Mouse (Mus musculus) midbrain, embryonic 16.5 days (tissue): ENCODE data around the gene Usp47. TPM values are rescaled to one million over a fixed set of nuclear protein-coding genes. Genes with fewer than 3 reads are reported as not detected.
A peak's percentile ranks its signal among the peaks of the same experiment; 100 is the strongest.

ENCODE experiments used
- ATAC-seq: fragments of 200-750 bp; cut with Nextera tagmentation; 2 replicates; pipeline ENCODE4 v1.8.0; 2017; ENCODE audit warnings: moderate TSS enrichment
- H3K27ac ChIP-seq: fragments of 300-500 bp; sonication (generic); 2 replicates; pipeline ENCODE4 v1.5.1; 2014; ENCODE audit warnings: mild to moderate bottlenecking, low read length, mixed read lengths
- H3K27me3 ChIP-seq: fragments of 300-500 bp; sonication (generic); 2 replicates; pipeline ENCODE4 v1.6.1; 2014; ENCODE audit warnings: low read depth, low read length, mixed read lengths; ENCODE audit not compliant: control insufficient read depth, insufficient read depth
- H3K36me3 ChIP-seq: fragments of 300-500 bp; sonication (generic); 2 replicates; pipeline ENCODE4 v1.6.1; 2014; ENCODE audit warnings: mild to moderate bottlenecking, low read length, moderate library complexity, mixed read lengths; ENCODE audit not compliant: control insufficient read depth, insufficient read depth
- H3K4me1 ChIP-seq: fragments of 300-500 bp; sonication (generic); 2 replicates; pipeline ENCODE4 v1.6.1; 2014; ENCODE audit warnings: mild to moderate bottlenecking, low read length, mixed read lengths; ENCODE audit not compliant: control insufficient read depth, insufficient read depth
- H3K4me2 ChIP-seq: fragments of 300-500 bp; sonication (generic); 2 replicates; pipeline ENCODE4 v1.6.1; 2014; ENCODE audit warnings: mild to moderate bottlenecking, low read length, mixed read lengths
- H3K4me3 ChIP-seq: fragments of 300-500 bp; sonication (generic); 2 replicates; pipeline ENCODE4 v1.5.1; 2014; ENCODE audit warnings: low read depth, mild to moderate bottlenecking, low read length, moderate library complexity, mixed read lengths
- H3K9ac ChIP-seq: fragments of 300-500 bp; sonication (generic); 2 replicates; pipeline ENCODE4 v1.6.1; 2014; ENCODE audit warnings: low read depth, low read length, mixed read lengths
- H3K9me3 ChIP-seq: fragments of 300-500 bp; sonication (generic); replicated peaks from 2 replicates; pipeline ENCODE4 v1.6.1; 2014; ENCODE audit warnings: mild to moderate bottlenecking, low read length, mixed read lengths; ENCODE audit not compliant: control insufficient read depth, poor library complexity, severe bottlenecking
- WGBS: fragments of 180-500 bp; shearing (Covaris S2); extraction: QIAGEN DNeasy Blood & Tissue Kit; methylation state at CpG from one replicate; pipeline ENCODE4 v1.1.7; 2014; 5-methylcytosine and 5-hydroxymethylcytosine counted together
- polyA plus RNA-seq: library from polyadenylated mRNA; unstranded; fragments of >200 nt; fragmentation: Nextera tagmentation; extraction: Ambion mirVana; gene quantifications from 2 replicates; pipeline ENCODE4 v1.2.1, GENCODE M21; 2015

The Usp47 gene
- polyA plus RNA-seq, 1 experiment from 2014 or later: 78.4 TPM

- H3K4me1 ChIP-seq: no peaks in the 10 kb centered on the region
- 86% methylated on average over 5 of the region's 5 CpGs for WGBS
- no peak for ATAC-seq
- no peak overlapping the region for H3K27ac ChIP-seq
- H3K4me3 ChIP-seq: no peak overlapping the region
- H3K27me3 ChIP-seq: no peaks in the 10 kb centered on the region
- no peaks in the 10 kb centered on the region for H3K36me3 ChIP-seq
- no peak overlapping the region for H3K9ac ChIP-seq
- no peak overlapping the region for H3K4me2 ChIP-seq
- H3K9me3 ChIP-seq: no peaks in the 10 kb centered on the region
Observed at GRCm38 (mm10) chr7:112133277-112133676, 110.0 kb downstream of the Usp47 start.

- Histone ChIP-seq H3K4me3 (no peak overlapping the region), H3K9me3 (no peaks in the 10 kb centered on the region), H3K9ac (no peak overlapping the region), H3K27ac (no peak overlapping the region), H3K4me2 (no peak overlapping the region), H3K27me3 (no peaks in the 10 kb centered on the region), H3K4me1 (no peaks in the 10 kb centered on the region), H3K36me3 (no peaks in the 10 kb centered on the region)
- no peak for ATAC-seq
- 95% methylated on average over 4 of the region's 4 CpGs for WGBS
Observed at GRCm38 (mm10) chr7:112135161-112135560, 111.9 kb downstream of the Usp47 start.

DNA sequence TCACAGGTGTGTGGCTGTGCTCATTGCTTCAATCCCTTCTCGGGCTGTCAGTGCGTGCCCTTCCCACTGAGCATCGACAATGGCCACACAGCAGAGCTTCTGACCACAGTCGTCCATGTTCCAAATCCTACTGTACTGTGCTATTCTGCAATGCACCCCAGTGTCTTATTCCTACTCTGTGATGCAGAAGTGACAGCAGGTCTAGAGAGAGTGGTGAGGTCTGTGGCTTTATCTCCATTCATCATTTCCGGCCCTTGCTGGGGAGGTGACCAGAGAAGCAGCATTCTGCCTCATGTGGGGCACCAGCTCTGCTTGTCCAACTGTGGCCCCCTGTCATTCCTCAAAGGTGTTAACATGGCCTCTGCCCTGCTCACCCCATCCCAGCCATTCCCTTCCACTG lies 113.2 kb downstream of the Usp47 start:
- ATAC-seq: no peak
- no peaks in the 10 kb centered on the region for H3K4me1 ChIP-seq
- H3K36me3 ChIP-seq: no peaks in the 10 kb centered on the region
- no peak overlapping the region for H3K27ac ChIP-seq
- 71% methylated on average over 5 of the region's 5 CpGs for WGBS
- no peak overlapping the region for H3K4me3 ChIP-seq
- no peak overlapping the region for H3K4me2 ChIP-seq
- H3K9me3 ChIP-seq: no peaks in the 10 kb centered on the region
- H3K27me3 ChIP-seq: no peaks in the 10 kb centered on the region
- no peak overlapping the region for H3K9ac ChIP-seq

DNA sequence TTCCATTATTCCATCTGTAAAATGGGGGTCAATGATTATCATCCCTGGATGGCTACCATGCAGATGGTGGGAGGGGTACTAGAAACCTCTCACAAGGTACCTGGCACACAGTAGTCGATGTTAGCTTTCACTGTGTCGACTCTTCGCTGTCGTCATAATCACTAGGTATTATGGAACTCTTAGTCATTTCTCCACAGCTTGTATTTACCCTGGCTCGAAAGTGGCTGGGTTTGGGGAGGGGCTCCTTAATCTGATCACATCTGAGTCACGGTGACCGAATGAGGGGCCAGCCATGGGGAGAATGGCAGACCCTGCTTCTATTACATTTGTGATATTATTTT lies 114.8 kb downstream of the Usp47 start:
- Histone ChIP-seq H3K36me3 (no peaks in the 10 kb centered on the region), H3K9me3 (no peaks in the 10 kb centered on the region), H3K27ac (no peak overlapping the region), H3K9ac (no peak overlapping the region), H3K4me3 (no peak overlapping the region), H3K4me2 (no peak overlapping the region), H3K27me3 (no peaks in the 10 kb centered on the region), H3K4me1 (0 out of 2 replicates have a peak, but pooled peaks cover 2% of the 10 kb centered on the region)
- ATAC-seq: no peak
- WGBS: 74% methylated on average over 7 of the region's 7 CpGs

GRCm38 (mm10) chr7:112138509-112139405 lies 115.5 kb downstream of the Usp47 start:
- WGBS: 74% methylated on average over 11 of the region's 11 CpGs
- no peak for ATAC-seq

DNA sequence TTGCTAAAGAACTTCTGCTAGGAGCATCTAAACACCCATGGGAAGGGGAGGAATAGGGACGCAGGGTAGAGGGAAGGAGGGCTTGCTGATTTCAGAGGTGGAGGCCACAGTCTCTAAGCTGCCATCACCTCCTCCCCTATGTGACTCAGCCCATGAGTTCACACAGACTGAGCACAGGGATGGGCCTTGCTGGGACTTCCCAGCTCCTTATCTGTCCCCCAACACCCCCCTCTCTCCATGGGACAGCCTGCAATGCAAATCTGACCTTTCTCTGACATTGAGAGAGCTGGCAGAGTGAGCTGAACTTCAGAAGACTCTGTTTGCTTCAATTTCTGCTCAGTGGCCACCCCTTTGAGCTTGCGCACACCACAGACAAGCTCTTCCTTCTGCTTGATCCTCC lies 117.4 kb downstream of the Usp47 start:
- Histone ChIP-seq H3K36me3 (no peaks in the 10 kb centered on the region), H3K4me1 (0 out of 2 replicates have a peak, but pooled peaks cover 2% of the 10 kb centered on the region), H3K9ac (no peak overlapping the region), H3K27me3 (no peaks in the 10 kb centered on the region), H3K4me2 (no peak overlapping the region), H3K4me3 (no peak overlapping the region), H3K27ac (no peak overlapping the region), H3K9me3 (no peaks in the 10 kb centered on the region)
- ATAC-seq: no peak
- WGBS: 92% methylated on average over 2 of the region's 2 CpGs

More at GRCm38 (mm10) chr7:112138509-112139405, 115.5 kb downstream of the Usp47 start:
- H3K4me3 ChIP-seq: no peak overlapping the region
- H3K36me3 ChIP-seq: no peaks in the 10 kb centered on the region
- no peak overlapping the region for H3K4me2 ChIP-seq
- H3K9me3 ChIP-seq: no peaks in the 10 kb centered on the region
- no peak overlapping the region for H3K9ac ChIP-seq
- no peaks in the 10 kb centered on the region for H3K27me3 ChIP-seq
- H3K27ac ChIP-seq: no peak overlapping the region
- 0 out of 2 replicates have a peak, but pooled peaks cover 2% of the 10 kb centered on the region for H3K4me1 ChIP-seq

DNA sequence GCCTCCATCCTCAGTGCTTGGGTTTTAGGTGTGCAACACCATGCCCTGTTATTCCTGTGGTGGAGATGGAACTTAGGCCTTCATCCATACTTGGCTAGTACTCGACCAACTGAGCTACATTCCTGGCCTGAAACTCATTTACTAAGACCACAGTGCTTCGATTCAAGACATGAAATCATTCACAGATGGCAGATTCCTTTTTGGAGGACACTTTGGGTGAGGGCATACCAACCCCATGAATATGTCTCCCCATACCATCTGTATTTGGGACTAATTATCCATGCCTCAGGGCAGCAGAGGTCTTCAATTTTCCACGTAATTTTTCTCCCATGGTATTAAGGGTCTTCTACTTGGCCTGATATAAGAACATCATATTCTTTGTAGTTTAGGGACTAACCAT lies 119.3 kb downstream of the Usp47 start:
- no peak for ATAC-seq
- no peaks in the 10 kb centered on the region for H3K36me3 ChIP-seq
- no peaks in the 10 kb centered on the region for H3K27me3 ChIP-seq
- WGBS: 62% methylated on average over 3 of the region's 3 CpGs
- H3K4me2 ChIP-seq: no peak overlapping the region
- no peak overlapping the region for H3K9ac ChIP-seq
- H3K27ac ChIP-seq: no peak overlapping the region
- H3K4me3 ChIP-seq: no peak overlapping the region
- H3K9me3 ChIP-seq: no peaks in the 10 kb centered on the region
- 0 out of 2 replicates have a peak, but pooled peaks cover 2% of the 10 kb centered on the region for H3K4me1 ChIP-seq

- no peak for ATAC-seq
- Histone ChIP-seq H3K4me3 (no peak overlapping the region), H3K4me1 (0 out of 2 replicates have a peak, but pooled peaks cover 2% of the 10 kb centered on the region), H3K36me3 (no peaks in the 10 kb centered on the region), H3K4me2 (no peak overlapping the region), H3K27me3 (no peaks in the 10 kb centered on the region), H3K9ac (no peak overlapping the region), H3K9me3 (no peaks in the 10 kb centered on the region), H3K27ac (0 out of 2 replicates have a peak overlapping the region, but pooled peaks have one; percentile 22)
- 58% methylated on average over 7 of the region's 7 CpGs for WGBS
Observed at GRCm38 (mm10) chr7:112143090-112143500, 119.8 kb downstream of the Usp47 start.

DNA sequence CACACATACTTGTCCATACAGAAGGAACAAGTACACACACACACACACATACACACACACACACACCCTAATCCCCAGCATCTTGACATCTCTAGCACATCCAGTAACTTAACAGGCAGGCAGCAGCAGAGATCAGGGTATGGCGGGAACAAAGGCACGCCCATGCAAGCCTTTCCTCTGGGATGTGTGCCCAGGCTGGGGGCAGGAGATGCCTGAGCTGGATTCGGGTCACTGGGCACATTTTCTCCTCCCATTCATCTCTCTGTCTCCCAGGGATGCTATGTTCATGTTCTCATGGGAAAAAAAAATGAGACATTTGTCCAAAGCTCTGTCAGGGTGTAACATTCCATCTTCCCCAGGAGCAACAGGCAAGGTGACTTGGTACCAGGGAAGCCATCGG lies 120.7 kb downstream of the Usp47 start:
- WGBS: 53% methylated on average over 4 of the region's 4 CpGs
- no peaks in the 10 kb centered on the region for H3K9me3 ChIP-seq
- no peak overlapping the region for H3K4me2 ChIP-seq
- H3K9ac ChIP-seq: no peak overlapping the region
- no peaks in the 10 kb centered on the region for H3K36me3 ChIP-seq
- no peak for ATAC-seq
- 0 out of 2 replicates have a peak, but pooled peaks cover 2% of the 10 kb centered on the region for H3K4me1 ChIP-seq
- no peak overlapping the region for H3K4me3 ChIP-seq
- no peaks in the 10 kb centered on the region for H3K27me3 ChIP-seq
- H3K27ac ChIP-seq: no peak overlapping the region
